Mouse (Mus musculus) thymus, adult 2 months (tissue): ENCODE measurements around the gene Ctnnal1. TPM values are rescaled to one million over a fixed set of nuclear protein-coding genes. Genes with fewer than 3 reads are reported as not detected.
A peak's percentile ranks its signal among the peaks of the same experiment; 100 is the strongest.

Source experiments
- DNase-seq: peaks from one replicate; pipeline ENCODE4 v3.0.0; 2021
- H3K27ac ChIP-seq: fragments of 200-500 bp; 2 replicates; pipeline ENCODE4 v1.5.1; 2012; ENCODE audit warnings: low read length, control low read depth; ENCODE audit not compliant: control insufficient read depth, insufficient read depth
- H3K27me3 ChIP-seq: fragments of 200-500 bp; 2 replicates; pipeline ENCODE4 v1.6.1; 2012; ENCODE audit warnings: mild to moderate bottlenecking, low read length, moderate library complexity, mixed read lengths; ENCODE audit not compliant: control insufficient read depth, insufficient read depth
- H3K36me3 ChIP-seq: fragments of 200-500 bp; 2 replicates; pipeline ENCODE4 v1.6.1; 2012; ENCODE audit warnings: mild to moderate bottlenecking, low read length, moderate library complexity; ENCODE audit not compliant: control insufficient read depth, insufficient read depth
- H3K4me1 ChIP-seq: fragments of 200-500 bp; replicated peaks from 2 replicates; pipeline ENCODE4 v1.6.1; 2012; ENCODE audit warnings: low read length; ENCODE audit not compliant: control insufficient read depth, insufficient read depth
- H3K4me3 ChIP-seq: fragments of 200-500 bp; 2 replicates; pipeline ENCODE4 v1.5.1; 2012; ENCODE audit warnings: mild to moderate bottlenecking, low read length, control low read depth, moderate library complexity; ENCODE audit not compliant: control insufficient read depth, insufficient read depth
- CTCF ChIP-seq: fragments of 200-500 bp; IDR thresholded peaks from 2 replicates; pipeline ENCODE4 v1.5.1; 2012; ENCODE audit warnings: mild to moderate bottlenecking, control low read depth, low read length, moderate library complexity, borderline replicate concordance; ENCODE audit not compliant: control insufficient read depth, poor library complexity, insufficient read depth; ENCODE audit errors: extremely low read depth
- POLR2A ChIP-seq: fragments of 200-500 bp; IDR thresholded peaks from 2 replicates; pipeline ENCODE4 v1.6.1; 2012; ENCODE audit warnings: mild to moderate bottlenecking, low read length, control low read depth, moderate library complexity; ENCODE audit not compliant: control insufficient read depth, poor library complexity, insufficient read depth; ENCODE audit errors: extremely low read depth
- WGBS: fragments of 180-500 bp; shearing (Covaris S2); methylation state at CpG from one replicate; pipeline ENCODE4 v1.1.7; 2018; 5-methylcytosine and 5-hydroxymethylcytosine counted together
- polyA plus RNA-seq: library from polyadenylated mRNA; depleted of rRNA; stranded (reverse); fragments of >200 nt; gene quantifications from 2 replicates; pipeline ENCODE4 v1.2.3, GENCODE M21; 2012

Ctnnal1 gene
- polyA plus RNA-seq, 1 experiment = 5.0 TPM

DNA sequence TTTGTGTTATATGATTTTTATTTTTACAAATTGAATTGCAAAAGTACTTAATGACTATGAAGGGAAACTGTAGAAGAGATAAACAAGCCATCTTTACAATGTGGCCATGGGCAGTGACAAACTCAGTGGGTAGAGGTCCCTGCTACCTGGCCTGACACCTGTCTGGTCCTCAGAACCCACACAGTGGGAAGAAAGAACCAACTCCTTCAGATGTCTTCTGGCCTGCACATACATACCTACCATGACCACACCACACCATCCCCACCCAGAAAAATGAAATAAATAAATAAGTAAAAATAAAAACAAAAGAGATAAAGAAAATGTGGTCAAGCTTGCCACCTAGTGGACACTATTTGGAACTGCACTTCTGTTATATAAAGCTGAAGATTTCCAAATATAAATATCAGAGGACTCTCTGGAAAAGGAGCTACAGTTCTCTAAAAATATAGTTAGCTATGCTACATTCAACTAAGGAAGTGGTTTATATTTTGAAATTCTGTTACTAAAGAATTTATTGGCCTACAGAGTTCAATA, 44.9 kb downstream of the Ctnnal1 start:
- no peak for TF ChIP-seq POLR2A
- TF ChIP-seq CTCF = no peak
- DNase-seq = no peak
- no peak overlapping the region for H3K27ac ChIP-seq
- no peaks in the 10 kb centered on the region for H3K4me1 ChIP-seq
- H3K27me3 ChIP-seq = no peaks in the 10 kb centered on the region
- H3K36me3 ChIP-seq = no peaks in the 10 kb centered on the region
- no peak overlapping the region for H3K4me3 ChIP-seq

- no peak overlapping the region for H3K27ac ChIP-seq
- H3K4me1 ChIP-seq = no peaks in the 10 kb centered on the region
- TF ChIP-seq POLR2A (no peak), CTCF (no peak)
- H3K27me3 ChIP-seq = no peaks in the 10 kb centered on the region
- 47% methylated on average over 8 of the region's 8 CpGs for WGBS
- no peaks in the 10 kb centered on the region for H3K36me3 ChIP-seq
- H3K4me3 ChIP-seq = no peak overlapping the region
- DNase-seq = no peak
Measured at GRCm38 (mm10) chr4:56815131-56815530, 49.9 kb downstream of the Ctnnal1 start.

DNA sequence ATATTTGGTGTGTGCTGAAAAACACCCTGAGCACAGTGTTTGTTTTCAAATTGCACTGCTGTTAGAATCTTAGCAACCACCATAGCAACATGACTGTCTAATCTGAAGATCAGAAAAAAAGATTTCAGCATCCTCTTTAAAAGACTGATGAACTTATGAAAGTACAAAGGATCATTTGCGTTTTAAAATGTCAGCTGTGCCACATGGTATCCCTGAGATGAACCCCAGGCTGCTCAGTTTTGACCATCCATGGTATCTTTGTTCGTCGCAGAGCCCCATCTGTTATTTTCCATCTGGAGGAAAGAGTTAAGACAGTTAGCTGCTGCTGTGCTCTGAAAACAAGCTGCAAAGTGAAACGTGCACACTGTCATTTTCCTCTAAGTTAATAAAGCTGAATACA, 52.9 kb downstream of the Ctnnal1 start:
- Histone ChIP-seq H3K4me1 (no peaks in the 10 kb centered on the region), H3K36me3 (no peaks in the 10 kb centered on the region), H3K4me3 (no peak overlapping the region), H3K27me3 (no peaks in the 10 kb centered on the region), H3K27ac (no peak overlapping the region)
- TF ChIP-seq POLR2A (no peak), CTCF (no peak)
- 89% methylated on average over 4 of the region's 4 CpGs for WGBS
- DNase-seq = no peak

DNA sequence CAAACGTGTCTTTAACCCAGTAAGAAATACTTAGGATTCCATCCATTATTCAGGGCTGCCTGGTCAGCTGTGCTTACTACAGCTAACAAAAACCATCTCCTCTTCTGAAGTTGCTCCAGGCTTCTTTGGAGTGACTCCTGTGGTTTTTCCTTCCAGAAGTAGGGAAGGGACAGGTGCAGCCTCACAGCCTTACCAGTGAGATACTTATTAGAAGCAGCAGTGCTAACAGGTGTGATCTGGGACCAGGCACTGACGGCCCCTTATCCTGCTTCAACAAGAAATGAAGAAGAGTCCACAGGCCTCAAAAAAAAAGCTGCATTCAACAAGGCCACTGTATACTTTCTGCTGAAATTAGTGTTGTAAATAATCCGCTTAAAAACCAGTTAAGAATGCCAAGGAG, 53.3 kb downstream of the Ctnnal1 start:
- Histone ChIP-seq H3K4me1 (no peaks in the 10 kb centered on the region), H3K27ac (no peak overlapping the region), H3K27me3 (no peaks in the 10 kb centered on the region), H3K4me3 (no peak overlapping the region), H3K36me3 (no peaks in the 10 kb centered on the region)
- TF ChIP-seq POLR2A (no peak), CTCF (no peak)
- DNase-seq = no peak
- WGBS = 92% methylated on average over 3 of the region's 3 CpGs

DNA sequence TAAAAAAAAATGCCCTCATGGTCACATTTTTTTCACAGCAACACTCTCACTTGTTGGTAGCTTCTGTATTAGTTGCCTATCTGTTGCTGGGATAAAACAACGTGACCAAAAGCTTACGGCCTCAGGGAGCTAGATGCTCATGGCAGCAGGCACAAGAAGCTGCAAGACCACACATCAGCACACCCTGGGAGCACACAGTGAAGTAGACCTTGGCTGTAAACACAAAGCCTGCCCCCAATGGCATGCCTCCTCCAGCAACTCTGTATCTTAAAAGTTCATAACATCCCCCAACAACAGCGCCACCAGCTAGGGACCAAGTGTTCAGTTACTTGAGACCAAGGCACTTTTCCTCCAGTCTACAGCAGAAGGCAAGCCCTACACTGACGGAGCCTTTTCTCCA, 55.9 kb downstream of the Ctnnal1 start:
- TF ChIP-seq CTCF (no peak), POLR2A (no peak)
- Histone ChIP-seq H3K27ac (no peak overlapping the region), H3K27me3 (no peaks in the 10 kb centered on the region), H3K36me3 (no peaks in the 10 kb centered on the region), H3K4me1 (no peaks in the 10 kb centered on the region), H3K4me3 (no peak overlapping the region)
- WGBS = 90% methylated on average over 4 of the region's 4 CpGs
- DNase-seq = no peak

- H3K27me3 ChIP-seq = no peaks in the 10 kb centered on the region
- no peak for TF ChIP-seq POLR2A
- no peak for TF ChIP-seq CTCF
- peak overlapping the region; percentile 97 for H3K4me3 ChIP-seq
- 3% methylated on average over 25 of the region's 25 CpGs for WGBS
- peaks cover 2% of the 10 kb centered on the region for H3K4me1 ChIP-seq
- H3K36me3 ChIP-seq = no peaks in the 10 kb centered on the region; the same call in 1 of the 2 replicates
- H3K27ac ChIP-seq = no peak overlapping the region
- DNase-seq = no peak
Measured at GRCm38 (mm10) chr4:56802669-56803150, 62.3 kb downstream of the Ctnnal1 start.

GRCm38 (mm10) chr4:56801907-56802668, 62.9 kb downstream of the Ctnnal1 start, which contains the start of the genes Elp1 and Fam206a:
Elp1 (minus strand) TSS chr4:56802331.
Fam206a (plus strand) TSS chr4:56802345.
- DNase-seq = peak; percentile 97
- Histone ChIP-seq H3K36me3 (peaks cover under 1% of the 10 kb centered on the region; the same call in 1 of the 2 replicates), H3K4me1 (peaks cover 2% of the 10 kb centered on the region), H3K27ac (no peak within 1 kb of the TSS), H3K27me3 (no peaks in the 10 kb centered on the region), H3K4me3 (peak within 1 kb of the TSS; percentile 97)
- peak; percentile 41; the same call in 1 of the 2 replicates for TF ChIP-seq CTCF
- peak; percentile 68 for TF ChIP-seq POLR2A
- under 1% methylated on average over 72 of the region's 72 CpGs for WGBS
